Mouse (Mus musculus) limb, embryonic 11.5 days (tissue): Measurements from ENCODE around the gene Fam209. TPM values are rescaled to one million over a fixed set of nuclear protein-coding genes. Genes with fewer than 3 reads are reported as not detected.

Experiments used
- ATAC-seq: fragments of 200-750 bp; cut with Nextera tagmentation; 2 replicates; pipeline ENCODE4 v1.8.0; 2017; ENCODE audit warnings: low read depth; ENCODE audit not compliant: insufficient number of reproducible peaks, low FRiP score, low TSS enrichment
- DNase-seq: peaks from one replicate; pipeline ENCODE4 v3.0.0-alpha.2; 2015; ENCODE audit warnings: low spot score
- H3K27ac ChIP-seq: fragments of 300-500 bp; sonication (generic); replicated peaks from 2 replicates; pipeline ENCODE4 v1.5.1; 2014; ENCODE audit warnings: low read depth, mild to moderate bottlenecking, low read length
- H3K27me3 ChIP-seq: fragments of 300-500 bp; sonication (generic); 2 replicates; pipeline ENCODE4 v1.6.1; 2014; ENCODE audit warnings: mild to moderate bottlenecking, low read length, mixed read lengths; ENCODE audit not compliant: control insufficient read depth, insufficient read depth
- H3K36me3 ChIP-seq: fragments of 300-500 bp; sonication (generic); 2 replicates; pipeline ENCODE4 v1.6.1; 2014; ENCODE audit warnings: mild to moderate bottlenecking, low read length, moderate library complexity, mixed read lengths; ENCODE audit not compliant: control insufficient read depth, insufficient read depth
- H3K4me1 ChIP-seq: fragments of 300-500 bp; sonication (generic); 2 replicates; pipeline ENCODE4 v1.6.1; 2014; ENCODE audit warnings: low read length, mixed read lengths; ENCODE audit not compliant: control insufficient read depth, insufficient read depth
- H3K4me2 ChIP-seq: fragments of 300-500 bp; sonication (generic); 2 replicates; pipeline ENCODE4 v1.6.1; 2014; ENCODE audit warnings: low read depth, mild to moderate bottlenecking, moderate library complexity; ENCODE audit not compliant: severe bottlenecking
- H3K4me3 ChIP-seq: fragments of 300-500 bp; sonication (generic); 2 replicates; pipeline ENCODE4 v1.5.1; 2014; ENCODE audit warnings: low read depth, low read length
- H3K9ac ChIP-seq: fragments of 300-500 bp; sonication (generic); 2 replicates; pipeline ENCODE4 v1.6.1; 2014; ENCODE audit warnings: mild to moderate bottlenecking, low read length
- H3K9me3 ChIP-seq: fragments of 300-500 bp; sonication (generic); 2 replicates; pipeline ENCODE4 v1.6.1; 2016; ENCODE audit warnings: low read length; ENCODE audit not compliant: control insufficient read depth
- WGBS: fragments of 180-500 bp; shearing (Covaris S2); extraction: QIAGEN DNeasy Blood & Tissue Kit; methylation state at CpG from one replicate; pipeline ENCODE4 v1.1.7; 2014; 5-methylcytosine and 5-hydroxymethylcytosine counted together
- polyA plus RNA-seq: library from polyadenylated mRNA; unstranded; fragments of >200 nt; fragmentation: Nextera tagmentation; extraction: Ambion mirVana; gene quantifications from 2 replicates; pipeline ENCODE4 v1.2.1, GENCODE M21; 2014

Gene Fam209
- polyA plus RNA-seq: not detected in 2 replicates

DNA sequence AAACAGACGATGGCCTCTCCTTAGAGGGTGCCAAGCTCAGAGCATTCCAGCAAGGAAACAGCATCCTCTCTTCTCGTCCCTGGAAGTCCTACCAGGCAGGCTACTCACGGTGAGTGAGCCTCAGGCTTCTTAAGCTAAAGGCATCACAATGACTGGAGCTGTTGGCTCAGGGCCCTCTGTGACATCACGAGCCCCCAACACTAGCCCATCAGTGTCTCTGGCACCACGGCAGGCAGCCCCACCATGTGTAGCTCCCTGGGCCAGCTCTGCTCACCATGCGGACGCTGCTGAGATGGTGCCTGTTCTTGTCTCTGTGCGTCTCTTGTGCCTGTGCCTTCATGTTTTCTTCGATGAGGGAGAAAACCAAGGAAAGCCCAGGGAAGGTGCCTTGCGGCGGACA, at the start of gene Fam209:
Gene Fam209 (plus strand): TSS at position 203 of the 400 bp plus-strand sequence.
- no peak for ATAC-seq

DNA sequence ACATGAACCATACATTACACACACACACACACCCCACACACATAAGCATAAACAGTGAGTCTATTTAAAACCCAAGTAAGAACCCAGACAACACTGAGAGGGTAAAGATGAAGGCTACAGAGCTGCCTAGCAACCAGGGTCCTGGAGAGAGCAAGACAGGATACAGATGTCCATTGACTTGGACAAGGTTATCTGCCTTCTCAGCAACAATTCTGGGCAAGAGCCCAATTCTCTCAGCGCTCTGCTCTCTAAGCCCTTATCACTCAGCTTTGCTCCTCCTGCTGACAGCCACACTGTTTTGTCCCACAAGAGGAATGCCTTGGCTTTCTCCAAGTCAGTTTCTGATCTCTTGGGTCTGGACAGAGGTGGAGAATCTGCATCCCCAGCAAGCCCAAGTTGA, 41.7 kb upstream of the Fam209 start:
- ATAC-seq: no peak
- no peak for DNase-seq
- 86% methylated on average over 1 of the region's 1 CpGs for WGBS
- H3K27me3 ChIP-seq: no peaks in the 10 kb centered on the region
- H3K4me3 ChIP-seq: no peak overlapping the region
- no peaks in the 10 kb centered on the region for H3K36me3 ChIP-seq
- H3K9ac ChIP-seq: no peak overlapping the region
- no peaks in the 10 kb centered on the region for H3K9me3 ChIP-seq
- H3K4me2 ChIP-seq: no peak overlapping the region
- H3K4me1 ChIP-seq: no peaks in the 10 kb centered on the region
- H3K27ac ChIP-seq: no peak overlapping the region

More for the DNA sequence above, at the start of gene Fam209:
- Histone ChIP-seq H3K9me3 (no peaks in the 10 kb centered on the region), H3K36me3 (peaks cover 3% of the 10 kb centered on the region; the same call in 1 of the 2 replicates), H3K27ac (no peak within 1 kb of the TSS), H3K4me3 (no peak within 1 kb of the TSS), H3K27me3 (0 out of 2 replicates have a peak, but pooled peaks cover 2% of the 10 kb centered on the region), H3K4me2 (no peak within 1 kb of the TSS), H3K4me1 (no peaks in the 10 kb centered on the region), H3K9ac (0 out of 2 replicates have a peak within 1 kb of the TSS, but pooled peaks have one; percentile 12)
- 90% methylated on average over 11 of the region's 11 CpGs for WGBS
- no peak for DNase-seq

DNA sequence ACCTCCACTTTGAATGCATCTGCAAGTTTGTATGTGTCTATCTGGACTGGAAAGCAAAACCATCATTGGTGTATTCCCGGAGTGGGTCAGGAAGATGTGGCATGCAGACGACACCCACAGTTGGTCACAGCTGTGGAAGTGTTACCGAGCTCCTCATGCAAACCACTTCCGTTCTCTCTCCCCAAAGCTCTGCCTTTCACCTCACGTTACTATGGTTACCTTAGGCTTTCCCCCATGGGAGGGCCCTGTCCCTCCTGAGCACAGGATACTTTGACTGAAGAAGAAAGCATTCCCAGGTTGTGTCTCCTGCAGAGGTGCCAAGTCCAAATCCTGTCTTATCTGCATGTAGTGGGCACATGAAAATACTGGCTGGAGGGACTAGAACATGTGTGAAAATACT, 38.6 kb upstream of the Fam209 start:
- no peaks in the 10 kb centered on the region for H3K27me3 ChIP-seq
- no peak for DNase-seq
- ATAC-seq: no peak
- H3K36me3 ChIP-seq: no peaks in the 10 kb centered on the region
- H3K4me2 ChIP-seq: no peak overlapping the region
- H3K27ac ChIP-seq: no peak overlapping the region
- 45% methylated on average over 5 of the region's 5 CpGs for WGBS
- no peak overlapping the region for H3K4me3 ChIP-seq
- H3K4me1 ChIP-seq: no peaks in the 10 kb centered on the region
- no peaks in the 10 kb centered on the region for H3K9me3 ChIP-seq
- H3K9ac ChIP-seq: no peak overlapping the region

DNA sequence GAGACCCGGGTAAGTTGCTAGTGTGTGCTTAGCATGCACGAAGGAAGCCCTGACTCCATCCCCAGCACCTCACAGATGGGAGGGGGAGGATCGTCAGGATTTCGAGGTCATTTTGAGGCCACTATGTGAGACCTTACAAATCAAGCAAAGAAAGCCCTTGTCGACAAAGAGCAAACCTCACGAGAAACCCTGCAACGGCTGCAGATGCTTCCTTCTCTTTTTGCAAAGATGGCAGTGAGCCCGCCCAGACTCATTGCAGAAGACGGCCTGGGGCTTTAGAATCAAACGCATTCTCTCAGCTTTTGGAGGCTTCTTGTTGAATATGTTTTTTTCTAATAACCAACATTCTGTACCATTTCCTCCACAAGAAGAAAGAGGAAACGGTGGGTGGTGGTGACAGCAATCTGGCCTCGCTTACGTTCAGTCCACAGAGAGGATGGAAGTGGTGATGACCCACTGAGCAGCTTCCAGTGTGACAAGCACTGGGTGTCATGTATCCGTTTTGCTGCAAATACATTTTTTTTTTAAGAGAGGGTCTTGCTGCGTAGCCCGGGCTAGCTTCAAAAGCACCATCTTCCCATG, 34.9 kb upstream of the Fam209 start:
- no peaks in the 10 kb centered on the region for H3K9me3 ChIP-seq
- no peak overlapping the region for H3K4me3 ChIP-seq
- H3K27ac ChIP-seq: no peak overlapping the region
- WGBS: 72% methylated on average over 16 of the region's 16 CpGs
- H3K9ac ChIP-seq: no peak overlapping the region
- no peaks in the 10 kb centered on the region for H3K27me3 ChIP-seq
- H3K4me1 ChIP-seq: peaks cover 8% of the 10 kb centered on the region
- no peak overlapping the region for H3K4me2 ChIP-seq
- DNase-seq (no peak), ATAC-seq (no peak)
- no peaks in the 10 kb centered on the region for H3K36me3 ChIP-seq

DNA sequence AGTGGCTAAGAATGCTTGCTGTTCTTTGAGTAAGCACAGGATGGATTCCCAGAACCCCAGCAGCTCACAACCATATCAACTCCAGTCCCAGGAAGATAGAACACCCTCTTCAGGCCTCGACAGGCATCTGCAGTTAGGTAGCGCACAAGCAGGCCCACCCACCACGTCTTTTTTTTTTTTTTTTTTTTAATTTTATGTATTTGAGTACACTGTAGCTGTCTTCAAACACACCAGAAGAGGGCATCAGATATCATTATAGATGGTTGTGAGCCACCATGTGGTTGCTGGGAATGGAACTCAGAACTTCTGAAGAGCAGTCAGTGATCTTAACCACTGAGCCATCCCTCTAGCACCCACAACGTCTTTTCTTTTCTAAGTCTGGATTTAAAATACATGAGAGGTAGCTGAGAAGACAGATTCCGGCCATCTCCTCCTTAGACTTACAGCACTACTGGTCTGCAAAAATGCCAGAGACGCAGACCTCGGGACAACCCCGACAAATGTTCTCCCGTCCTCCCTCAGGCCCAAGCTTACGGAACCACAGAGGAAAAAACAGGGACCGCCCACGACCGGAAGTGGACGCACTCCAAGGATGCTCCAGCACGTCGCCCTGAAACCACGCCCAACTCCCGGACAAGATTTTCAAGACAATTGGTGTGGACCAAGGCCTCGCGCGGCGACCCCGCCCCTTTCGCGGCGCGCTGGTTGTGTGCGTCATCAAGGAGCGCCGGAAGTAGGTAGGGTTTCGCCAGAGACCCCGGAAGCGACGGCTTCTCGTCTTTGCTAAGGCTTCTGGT, 32.3 kb upstream of the Fam209 start, which contains the start of gene Rtf2:
Gene Rtf2 (plus strand): TSS at position 714 of the 797 bp plus-strand sequence.
- peak; percentile 95 for ATAC-seq
- H3K4me1 ChIP-seq: peaks cover 8% of the 10 kb centered on the region
- peak within 1 kb of the TSS; percentile 67 for H3K4me2 ChIP-seq
- peak; percentile 100 for DNase-seq
- WGBS: 2% methylated on average over 35 of the region's 35 CpGs
- no peaks in the 10 kb centered on the region for H3K9me3 ChIP-seq
- H3K4me3 ChIP-seq: peak within 1 kb of the TSS; percentile 85
- no peak within 1 kb of the TSS for H3K27ac ChIP-seq
- peak within 1 kb of the TSS; percentile 65 for H3K9ac ChIP-seq
- no peaks in the 10 kb centered on the region for H3K36me3 ChIP-seq
- H3K27me3 ChIP-seq: no peaks in the 10 kb centered on the region

DNA sequence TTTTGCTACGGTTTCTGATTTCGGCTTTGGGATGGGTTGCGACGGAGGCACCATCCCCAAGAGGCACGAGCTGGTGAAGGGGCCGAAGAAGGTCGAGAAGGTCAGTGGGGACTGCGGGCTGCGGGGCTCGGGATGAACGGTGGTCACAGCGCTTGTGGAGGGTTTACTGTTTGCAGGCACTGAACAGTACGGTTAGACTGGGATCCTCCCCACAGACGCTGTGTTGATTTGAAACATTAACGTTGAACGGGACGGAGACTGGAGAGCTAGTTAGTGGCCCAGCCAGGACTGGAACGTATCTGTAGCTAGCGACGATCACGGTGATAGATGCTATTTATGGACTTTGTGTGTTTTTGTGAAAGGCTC, 31.7 kb upstream of the Fam209 start:
- Histone ChIP-seq H3K4me2 (peak overlapping the region; percentile 67), H3K36me3 (no peaks in the 10 kb centered on the region), H3K9ac (peak overlapping the region; percentile 65), H3K9me3 (no peaks in the 10 kb centered on the region), H3K4me3 (peak overlapping the region; percentile 85), H3K4me1 (peaks cover 8% of the 10 kb centered on the region), H3K27me3 (no peaks in the 10 kb centered on the region), H3K27ac (no peak overlapping the region)
- peak; percentile 58 for ATAC-seq
- under 1% methylated on average over 21 of the region's 21 CpGs for WGBS
- no peak for DNase-seq

DNA sequence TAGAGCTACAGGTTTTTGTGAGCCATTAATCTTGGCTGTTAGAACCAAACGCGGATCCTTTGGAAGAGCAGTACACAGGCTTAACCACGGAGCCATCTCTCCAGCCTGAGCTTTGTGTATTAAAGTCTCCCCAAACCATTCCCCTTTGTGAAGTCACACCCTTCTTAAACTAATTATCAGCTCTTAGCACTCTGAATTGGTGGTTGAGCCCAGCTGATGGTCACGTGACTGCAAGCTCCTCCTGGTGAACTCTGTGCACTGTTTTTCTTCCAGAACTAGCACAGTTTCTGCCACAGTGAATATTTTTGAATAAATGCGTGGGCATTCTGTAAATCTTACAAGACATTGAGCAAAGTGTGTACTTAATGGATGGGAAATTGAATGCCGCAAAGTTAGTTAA, 31.1 kb upstream of the Fam209 start:
- Histone ChIP-seq H3K4me2 (peak overlapping the region; percentile 67), H3K27ac (no peak overlapping the region), H3K4me1 (peaks cover 8% of the 10 kb centered on the region), H3K9me3 (no peaks in the 10 kb centered on the region), H3K27me3 (no peaks in the 10 kb centered on the region), H3K4me3 (peak overlapping the region; percentile 85), H3K36me3 (no peaks in the 10 kb centered on the region), H3K9ac (peak overlapping the region; percentile 65; the same call in 1 of the 2 replicates)
- DNase-seq (no peak), ATAC-seq (no peak)
- WGBS: 33% methylated on average over 6 of the region's 6 CpGs

DNA sequence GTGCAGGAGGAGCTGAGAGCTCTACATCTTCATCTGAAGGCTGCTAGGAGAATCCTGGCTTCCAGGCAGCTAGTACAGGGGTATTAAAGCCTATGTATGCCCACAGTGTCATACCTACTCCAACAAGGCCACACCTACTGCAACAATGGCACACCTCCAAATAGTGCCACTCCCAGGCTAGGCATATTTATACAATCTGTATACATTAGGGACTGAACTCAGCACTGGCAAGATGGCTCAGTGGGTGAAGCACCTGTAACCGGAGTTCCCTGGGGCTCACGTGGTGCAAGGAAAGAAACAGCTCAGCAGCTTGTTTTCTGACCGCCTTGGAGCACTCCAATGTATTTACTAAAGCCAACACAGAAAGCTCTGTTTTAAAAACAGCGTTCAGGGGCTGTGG, 26.7 kb upstream of the Fam209 start:
- H3K4me1 ChIP-seq: peaks cover 6% of the 10 kb centered on the region
- H3K36me3 ChIP-seq: peaks cover 2% of the 10 kb centered on the region; the same call in 1 of the 2 replicates
- 91% methylated on average over 4 of the region's 4 CpGs for WGBS
- no peak for ATAC-seq
- H3K27ac ChIP-seq: no peak overlapping the region
- H3K4me3 ChIP-seq: no peak overlapping the region
- no peaks in the 10 kb centered on the region for H3K9me3 ChIP-seq
- H3K9ac ChIP-seq: no peak overlapping the region
- H3K4me2 ChIP-seq: no peak overlapping the region
- no peak for DNase-seq
- H3K27me3 ChIP-seq: no peaks in the 10 kb centered on the region
